Mouse (Mus musculus) G1E (cell line): ENCODE data around the gene Radil.

Experiments
- CTCF ChIP-seq: IDR thresholded peaks from 2 replicates; pipeline ENCODE4 v1.5.1; 2012; ENCODE audit warnings: low read depth, low read length, inconsistent platforms, mixed read lengths
- GATA1 ChIP-seq: IDR thresholded peaks from 2 replicates; pipeline ENCODE4 v1.6.1; 2012; ENCODE audit warnings: borderline replicate concordance, low read length, inconsistent platforms, mixed read lengths
- POLR2AphosphoS5 ChIP-seq: IDR thresholded peaks from 2 replicates; pipeline ENCODE4 v1.6.1; 2012; ENCODE audit warnings: low read depth, low read length, inconsistent platforms; ENCODE audit not compliant: insufficient replicate concordance
- TAL1 ChIP-seq: conservative IDR thresholded peaks from 2 replicates; pipeline ENCODE4 v1.6.1; 2012; ENCODE audit warnings: low read depth, low read length, inconsistent platforms, mixed read lengths

DNA sequence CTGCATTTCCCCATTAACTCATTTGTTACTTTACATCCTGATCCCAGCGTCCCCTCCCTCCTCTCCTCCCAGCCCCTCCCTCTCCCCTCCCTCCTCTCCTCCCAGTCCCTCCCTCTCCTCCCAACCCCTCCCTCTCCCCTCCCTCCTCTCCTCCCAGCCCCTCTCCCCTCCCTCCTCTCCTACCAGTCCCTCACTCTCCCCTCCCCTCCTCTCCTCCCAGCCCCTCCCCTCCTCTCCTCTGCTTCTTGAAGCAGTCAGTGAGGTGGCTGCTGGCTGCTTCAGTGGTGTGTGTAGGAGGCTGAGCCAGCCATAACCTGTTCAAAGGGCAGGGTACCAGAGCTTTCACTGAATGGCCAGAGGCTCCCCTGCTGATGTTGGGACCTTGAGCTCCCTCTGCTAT, 99.1 kb downstream of the Radil start:
- TF ChIP-seq CTCF: no peak
- no peak for TF ChIP-seq GATA1
- no peak for TF ChIP-seq TAL1
- TF ChIP-seq POLR2AphosphoS5: no peak
